Mouse (Mus musculus): ENCODE results near the gene Zfp541. TPM values are rescaled to one million over a fixed set of nuclear protein-coding genes. Genes with fewer than 3 reads are reported as not detected.

Zfp541 gene
- 0.40 and 0.42 TPM in 2 replicates for polyA plus RNA-seq (2012; rRNA removed)

GRCm38 (mm10) chr7:16061219-16062098, at the start of gene Zfp541:
Gene Zfp541, plus strand, starts transcription at chr7:16061814.
- DNase-seq (ENCODE audit: extremely low spot score in 1 of 2, low spot score in 1 of 2), result no peak

- DNase-seq (ENCODE audit: extremely low spot score in 1 of 2, low spot score in 1 of 2), result no peak
These were observed 48.9 kb upstream of the Zfp541 start for GRCm38 (mm10) chr7:16012576-16013263.

DNA sequence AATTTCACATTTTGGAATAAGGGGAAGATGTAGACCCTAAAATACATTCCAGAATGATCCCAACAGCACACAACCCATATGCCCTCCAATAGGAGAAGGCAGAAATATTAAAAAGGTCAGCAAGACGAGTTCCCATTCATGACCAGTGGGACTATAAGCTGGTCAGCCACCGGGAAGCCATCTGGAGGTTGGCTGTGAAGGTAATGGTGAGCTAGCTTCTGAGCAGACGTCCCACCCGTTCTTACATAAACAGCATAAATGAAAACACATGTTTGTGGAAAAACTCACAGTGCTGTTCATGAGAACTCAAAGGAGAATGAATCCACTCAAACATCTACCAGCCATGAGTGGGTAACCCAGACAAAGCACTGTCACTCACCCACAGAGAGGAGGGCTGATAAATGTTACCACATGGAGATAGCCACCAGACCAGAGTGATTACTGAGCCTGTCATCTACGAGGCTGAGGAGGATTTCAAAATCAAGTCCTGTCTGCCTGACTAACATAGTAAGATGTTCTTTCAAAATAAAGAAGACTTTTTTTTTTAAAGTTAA, 47.8 kb upstream of the Zfp541 start:
- no peak for DNase-seq (ENCODE audit: extremely low spot score in 1 of 2, low spot score in 1 of 2)

DNA sequence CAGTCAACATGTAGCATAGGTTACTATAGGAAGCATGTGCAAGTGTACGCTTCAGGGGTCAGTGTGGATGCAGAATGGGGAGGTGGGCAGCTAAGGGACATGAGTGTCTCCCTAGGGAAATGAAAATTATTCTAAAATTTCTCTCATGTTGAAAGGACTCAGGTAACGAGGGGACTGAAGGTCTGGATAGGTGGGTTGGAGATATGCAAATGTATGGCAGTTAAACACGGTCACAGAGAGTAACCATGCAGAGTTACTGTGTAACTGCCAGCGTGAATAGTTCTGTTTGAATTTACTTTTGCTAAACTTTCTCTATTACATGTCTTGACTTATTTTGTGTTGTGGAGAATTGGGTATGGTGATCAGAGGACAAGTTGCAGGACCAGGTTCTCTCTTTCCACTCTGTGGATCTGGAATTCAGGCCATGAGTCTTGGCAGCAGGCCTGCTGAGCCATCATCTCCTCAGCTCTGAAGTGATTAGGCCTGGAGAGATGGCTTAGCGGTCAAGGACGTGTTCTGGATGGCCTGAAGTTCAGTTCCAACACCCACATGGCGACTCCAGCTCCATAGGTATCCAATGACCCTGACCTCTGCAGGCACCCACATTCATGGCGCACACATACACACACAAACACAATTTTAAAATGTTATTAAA, 47.0 kb upstream of the Zfp541 start:
- no peak for DNase-seq (ENCODE audit: extremely low spot score in 1 of 2, low spot score in 1 of 2)

DNA sequence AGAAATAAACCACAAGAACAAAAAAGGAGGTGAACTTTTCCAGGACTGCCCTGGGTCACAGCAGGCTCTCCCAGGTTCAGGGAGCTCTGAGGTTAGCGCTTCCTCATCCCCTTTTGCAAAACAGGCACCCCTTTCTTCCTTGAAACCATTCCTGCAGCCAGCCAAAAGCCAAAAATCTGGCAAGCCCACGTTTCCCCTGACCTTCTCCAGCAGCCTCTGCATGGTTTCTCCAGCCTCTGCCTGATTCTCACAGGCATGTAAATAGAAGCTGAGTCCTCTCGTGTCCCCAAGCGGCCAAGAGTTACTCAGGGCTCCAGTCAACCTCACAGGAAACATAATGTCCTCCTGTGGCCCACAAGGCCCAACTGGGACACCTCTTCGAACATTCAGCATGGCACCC, 46.2 kb upstream of the Zfp541 start:
- DNase-seq (ENCODE audit: extremely low spot score in 1 of 2, low spot score in 1 of 2), result no peak

DNA sequence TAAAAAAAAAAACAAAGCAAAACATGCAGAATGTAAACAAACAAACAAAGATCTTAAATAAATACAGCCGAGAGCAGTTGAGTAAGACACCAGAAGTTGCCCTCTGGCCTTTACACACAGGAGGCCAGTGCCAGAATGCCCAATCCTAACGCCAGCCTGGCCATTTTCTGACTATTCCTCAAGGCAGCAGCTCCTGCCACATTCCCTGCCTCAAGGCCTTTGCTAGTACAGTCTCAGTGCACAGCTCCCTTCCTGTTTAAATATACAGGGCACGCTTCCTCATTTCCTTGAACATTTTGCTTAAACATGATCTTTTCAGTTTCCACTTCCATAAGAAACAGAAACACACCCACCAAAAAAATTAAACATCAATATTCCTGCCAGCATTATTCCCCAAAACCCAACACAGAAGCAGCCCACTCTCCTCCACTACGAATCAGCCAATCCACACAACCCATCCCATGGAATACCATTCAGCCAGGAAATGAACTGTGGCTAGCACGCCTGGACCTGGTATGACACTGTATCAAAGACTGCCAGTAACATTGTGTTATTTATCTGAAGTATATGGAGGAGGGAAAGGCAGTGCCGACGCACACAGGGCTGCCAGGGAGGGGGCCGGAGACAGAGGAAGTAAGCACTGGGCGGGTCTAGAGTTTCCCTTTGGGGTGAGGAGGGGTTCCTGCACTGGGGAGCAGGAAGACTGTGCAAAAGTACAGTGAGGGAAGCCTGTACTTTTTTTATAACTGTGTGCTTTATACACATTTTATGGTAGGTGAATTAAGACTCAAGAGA, 43.4 kb upstream of the Zfp541 start:
- no peak for DNase-seq (ENCODE audit: extremely low spot score in 1 of 2, low spot score in 1 of 2)

GRCm38 (mm10) chr7:16019256-16020094, 42.1 kb upstream of the Zfp541 start:
- no peak for DNase-seq (ENCODE audit: extremely low spot score in 1 of 2, low spot score in 1 of 2)

- no peak for DNase-seq (ENCODE audit: extremely low spot score in 1 of 2, low spot score in 1 of 2)
These were observed 36.9 kb upstream of the Zfp541 start for GRCm38 (mm10) chr7:16024603-16025222.

- peak; percentile 62 to 82 for DNase-seq (ENCODE audit: extremely low spot score in 1 of 2, low spot score in 1 of 2)
These were observed 33.3 kb upstream of the Zfp541 start for GRCm38 (mm10) chr7:16028102-16028927.

GRCm38 (mm10) chr7:16031072-16031471, 30.5 kb upstream of the Zfp541 start:
- DNase-seq (ENCODE audit: extremely low spot score in 1 of 2, low spot score in 1 of 2), result no peak

DNA sequence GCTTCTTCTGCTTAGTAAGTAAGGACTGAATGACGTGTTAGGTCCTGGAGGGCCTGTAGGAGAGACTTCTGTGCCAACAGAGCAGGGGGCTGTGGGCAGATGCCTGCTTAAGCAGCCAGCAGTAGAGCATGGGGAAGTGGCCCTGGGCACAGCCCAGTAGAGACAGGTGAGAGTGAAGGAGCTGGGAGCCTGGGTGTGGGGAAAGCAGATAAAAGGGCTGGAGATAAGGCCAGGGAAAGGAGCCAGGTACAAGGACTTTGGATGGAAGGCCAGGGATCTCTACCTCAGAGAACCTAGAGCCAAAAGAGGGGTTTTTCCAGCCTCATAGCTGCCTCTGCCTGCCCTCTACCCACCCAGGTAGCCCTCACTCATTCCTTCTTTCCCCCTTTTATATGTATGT, 28.6 kb upstream of the Zfp541 start:
- DNase-seq (ENCODE audit: extremely low spot score in 1 of 2, low spot score in 1 of 2), result no peak

- no peak for DNase-seq (ENCODE audit: extremely low spot score in 1 of 2, low spot score in 1 of 2)
These were observed 27.8 kb upstream of the Zfp541 start for GRCm38 (mm10) chr7:16033580-16034461.

- no peak for DNase-seq (ENCODE audit: extremely low spot score in 1 of 2, low spot score in 1 of 2)
These were observed 24.6 kb upstream of the Zfp541 start for GRCm38 (mm10) chr7:16036972-16037371.

DNA sequence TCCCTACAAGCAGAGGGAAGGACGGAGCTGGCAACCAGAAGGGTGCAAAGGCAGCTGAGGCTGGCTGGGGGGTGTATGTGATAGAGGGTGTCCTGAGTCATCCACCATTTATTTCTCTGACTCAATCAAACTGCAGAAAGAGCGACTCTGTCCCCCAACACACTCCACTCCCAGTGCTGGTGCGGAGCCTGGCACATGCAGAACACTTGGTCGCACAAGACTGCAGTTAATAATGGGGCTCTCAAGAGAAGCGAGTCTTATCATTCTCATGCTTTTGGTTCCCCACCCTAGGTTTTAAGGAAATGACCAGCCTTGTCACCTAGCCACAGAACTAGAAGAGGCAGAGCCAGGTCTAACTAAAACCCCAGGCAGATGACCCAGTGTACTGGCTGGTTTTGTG, 22.3 kb upstream of the Zfp541 start:
- DNase-seq (ENCODE audit: extremely low spot score in 1 of 2, low spot score in 1 of 2), result no peak

- no peak for DNase-seq (ENCODE audit: extremely low spot score in 1 of 2, low spot score in 1 of 2)
These were observed 20.4 kb upstream of the Zfp541 start for GRCm38 (mm10) chr7:16041208-16041607.

DNA sequence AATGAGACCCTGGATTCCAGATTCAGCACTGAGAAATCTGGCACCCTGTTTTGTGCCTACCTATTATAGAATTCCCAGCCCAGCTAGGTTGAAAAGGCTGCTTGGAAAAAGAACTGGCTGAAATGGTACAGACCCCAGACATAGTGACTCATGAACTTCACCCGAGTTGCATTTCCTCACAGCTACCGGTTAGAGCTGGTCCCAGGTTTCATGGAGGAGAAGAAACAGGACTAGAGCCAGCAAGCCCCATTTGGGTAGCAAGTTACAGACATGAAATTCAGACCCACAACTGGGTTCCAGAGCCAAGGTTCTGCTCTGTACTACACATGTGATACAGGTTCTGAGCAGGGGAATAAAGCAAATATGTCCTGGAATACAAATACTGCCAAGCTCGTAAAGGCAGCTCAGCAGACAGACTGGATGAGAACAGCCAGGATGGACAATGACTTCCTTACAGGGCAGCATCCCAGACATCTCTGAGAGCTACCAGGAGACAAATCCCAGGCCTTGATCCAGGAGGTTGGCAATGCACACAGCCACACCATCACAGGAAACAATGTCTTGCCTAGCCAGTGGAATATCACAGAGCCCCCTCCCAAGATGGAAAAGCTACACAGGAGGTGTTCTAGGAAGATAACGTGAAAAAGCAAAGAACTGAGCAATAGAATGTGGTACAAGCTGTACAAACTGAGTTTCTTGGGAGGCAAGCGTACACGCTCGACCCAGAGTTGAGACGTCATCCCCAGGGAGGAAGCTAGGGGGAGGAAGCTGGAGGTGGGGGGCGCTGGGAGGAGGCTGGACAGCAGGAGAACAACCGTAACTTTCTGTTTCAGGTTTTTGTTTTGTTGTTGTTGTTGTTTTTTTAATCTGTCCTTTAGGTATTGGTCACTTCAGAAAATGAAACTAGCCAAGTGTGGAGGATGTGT, 18.5 kb upstream of the Zfp541 start:
- no peak for DNase-seq (ENCODE audit: extremely low spot score in 1 of 2, low spot score in 1 of 2)

Data from frontal cortex, adult 2 months (tissue).